Mouse (Mus musculus): Measurements from ENCODE around the gene Ptgis.

DNA sequence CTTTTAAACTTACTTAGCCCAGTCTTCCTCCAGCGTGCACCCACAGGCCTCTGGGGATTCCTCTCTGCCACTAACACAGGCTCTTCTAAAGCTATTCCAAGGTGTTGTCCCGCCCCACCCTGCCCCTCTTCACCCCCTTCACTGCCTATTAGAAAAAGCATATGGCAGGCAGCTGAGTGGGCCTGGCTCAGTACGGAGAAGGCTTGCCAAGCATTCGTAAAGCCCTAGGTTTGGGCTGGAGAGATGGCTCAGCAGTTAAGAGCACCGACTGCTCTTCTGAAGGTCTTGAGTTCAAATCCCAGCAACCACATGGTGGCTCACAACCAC lies 7.4 kb downstream of the Ptgis start:
- TF ChIP-seq CTCF (IDR thresholded peaks at IDR 0.05; ENCODE audit: low read depth) (no peak), EP300 (IDR thresholded peaks at IDR 0.05; ENCODE audit: low read depth) (no peak)
